Mouse (Mus musculus) lung, embryonic 15.5 days (tissue): ENCODE data around the gene Ssr2. TPM values are rescaled to one million over a fixed set of nuclear protein-coding genes. Genes with fewer than 3 reads are reported as not detected.

Source experiments
- ATAC-seq: fragments of 200-750 bp; cut with Nextera tagmentation; 2 replicates; pipeline ENCODE4 v1.8.0; 2017; ENCODE audit warnings: moderate number of reproducible peaks, borderline replicate concordance; ENCODE audit not compliant: low FRiP score, low TSS enrichment; ENCODE audit errors: extremely low read depth
- H3K27ac ChIP-seq: fragments of 300-500 bp; sonication (generic); 2 replicates; pipeline ENCODE4 v1.5.1; 2015; ENCODE audit warnings: moderate library complexity, mild to moderate bottlenecking, inconsistent platforms
- H3K27me3 ChIP-seq: fragments of 300-500 bp; sonication (generic); 2 replicates; pipeline ENCODE4 v1.6.1; 2015; ENCODE audit warnings: inconsistent platforms
- H3K36me3 ChIP-seq: fragments of 300-500 bp; sonication (generic); 2 replicates; pipeline ENCODE4 v1.6.1; 2015; ENCODE audit warnings: inconsistent platforms
- H3K4me1 ChIP-seq: fragments of 300-500 bp; sonication (generic); 2 replicates; pipeline ENCODE4 v1.6.1; 2015; ENCODE audit warnings: inconsistent platforms
- H3K4me2 ChIP-seq: fragments of 300-500 bp; sonication (generic); 2 replicates; pipeline ENCODE4 v1.6.1; 2015; ENCODE audit warnings: inconsistent platforms, mild to moderate bottlenecking, moderate library complexity
- H3K4me3 ChIP-seq: fragments of 300-500 bp; sonication (generic); 2 replicates; pipeline ENCODE4 v1.5.1; 2015; ENCODE audit warnings: mild to moderate bottlenecking, inconsistent platforms
- H3K9ac ChIP-seq: fragments of 300-500 bp; sonication (generic); 2 replicates; pipeline ENCODE4 v1.6.1; 2015; ENCODE audit warnings: inconsistent platforms
- H3K9me3 ChIP-seq: fragments of 300-500 bp; sonication (generic); 2 replicates; pipeline ENCODE4 v1.6.1; 2016; ENCODE audit warnings: inconsistent platforms
- WGBS: fragments of 180-500 bp; shearing (Covaris S2); methylation state at CpG from one replicate; pipeline ENCODE4 v1.1.7; 2015; 5-methylcytosine and 5-hydroxymethylcytosine counted together
- polyA plus RNA-seq: library from polyadenylated mRNA; unstranded; fragments of >200 nt; fragmentation: Nextera tagmentation; extraction: Ambion mirVana; gene quantifications from 2 replicates; pipeline ENCODE4 v1.2.1, GENCODE M21; 2015

Ssr2 gene
- polyA plus RNA-seq, 1 experiment from 2014 or later: 290 TPM

DNA sequence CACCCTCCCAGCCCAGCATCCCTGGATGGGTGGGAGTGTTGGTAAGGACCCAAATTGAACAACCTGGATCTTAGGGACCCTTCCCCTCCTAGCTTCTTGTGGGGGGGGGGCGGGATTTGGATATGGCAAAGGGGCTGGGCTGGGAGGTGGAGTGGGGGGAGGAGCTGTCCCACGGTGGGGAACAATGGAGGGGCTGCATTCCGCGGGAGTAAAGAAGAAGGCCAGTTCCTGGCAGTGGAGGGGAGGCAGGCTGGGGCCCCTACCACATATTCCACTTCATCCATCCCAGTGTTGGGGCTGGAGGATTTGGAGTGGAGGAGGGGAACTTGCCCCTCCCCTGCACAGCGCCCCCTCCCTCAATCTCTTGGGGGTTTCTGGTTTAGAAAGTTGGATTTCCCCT lies 42.0 kb upstream of the Ssr2 start:
- 0% methylated on average over 2 of the region's 5 CpGs for WGBS
- Histone ChIP-seq H3K4me2 (peak overlapping the region; percentile 87), H3K27me3 (no peaks in the 10 kb centered on the region), H3K9me3 (no peaks in the 10 kb centered on the region), H3K4me1 (peaks cover 68% of the 10 kb centered on the region), H3K27ac (peak overlapping the region; percentile 96), H3K36me3 (peaks cover 29% of the 10 kb centered on the region), H3K4me3 (peak overlapping the region; percentile 89), H3K9ac (peak overlapping the region; percentile 96)
- no peak for ATAC-seq

DNA sequence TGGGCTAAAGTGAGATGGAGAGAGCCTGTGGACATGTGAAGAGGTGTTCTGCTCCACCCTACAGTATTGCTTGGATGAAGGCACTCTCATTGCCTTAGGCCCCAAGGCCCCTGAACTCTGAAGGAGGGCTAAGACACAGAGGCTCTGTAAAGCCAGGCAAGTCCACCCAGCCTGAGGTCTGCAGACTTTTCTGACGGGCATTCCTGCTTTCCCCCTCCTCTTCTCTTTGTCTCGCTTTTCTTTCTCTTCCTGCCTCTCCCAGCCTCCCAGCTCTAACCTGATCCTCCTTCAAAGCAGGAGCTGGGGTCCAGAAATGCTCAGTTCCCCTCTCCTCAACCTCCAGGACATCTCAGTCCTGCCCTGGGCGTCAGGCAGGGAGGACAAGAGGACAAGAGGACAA lies 40.7 kb upstream of the Ssr2 start:
- Histone ChIP-seq H3K4me1 (peaks cover 64% of the 10 kb centered on the region), H3K36me3 (peaks cover 37% of the 10 kb centered on the region), H3K27me3 (no peaks in the 10 kb centered on the region), H3K9ac (peak overlapping the region; percentile 96), H3K4me2 (peak overlapping the region; percentile 87), H3K4me3 (peak overlapping the region; percentile 89), H3K9me3 (no peaks in the 10 kb centered on the region), H3K27ac (no peak overlapping the region)
- ATAC-seq: no peak
- 14% methylated on average over 3 of the region's 3 CpGs for WGBS

DNA sequence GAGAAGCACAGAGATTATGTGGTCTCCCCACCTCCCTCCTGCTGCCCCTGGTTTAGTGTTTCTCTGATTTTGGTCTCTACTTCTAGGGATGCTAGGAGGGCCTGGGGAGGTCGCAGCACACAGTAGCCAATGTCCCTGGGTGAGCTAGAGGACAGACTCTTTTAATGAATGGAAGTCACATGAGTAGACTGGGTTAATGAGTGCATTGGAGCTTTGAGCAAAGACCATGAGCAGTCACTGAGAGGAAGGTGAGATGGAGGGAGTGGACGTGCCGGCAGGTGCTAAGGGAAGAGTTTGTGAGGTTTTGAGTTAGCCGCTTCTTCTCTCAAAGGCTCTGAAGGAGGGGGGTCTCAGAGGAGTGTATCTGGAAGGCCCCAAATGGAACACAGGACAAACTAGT lies 40.1 kb upstream of the Ssr2 start:
- peak overlapping the region; percentile 96; the same call in 1 of the 2 replicates for H3K9ac ChIP-seq
- H3K27me3 ChIP-seq: no peaks in the 10 kb centered on the region
- peaks cover 42% of the 10 kb centered on the region for H3K36me3 ChIP-seq
- 40% methylated on average over 4 of the region's 4 CpGs for WGBS
- 0 out of 2 replicates have a peak overlapping the region, but pooled peaks have one; percentile 73 for H3K27ac ChIP-seq
- no peak for ATAC-seq
- H3K4me1 ChIP-seq: peaks cover 64% of the 10 kb centered on the region
- H3K4me2 ChIP-seq: peak overlapping the region; percentile 87
- H3K9me3 ChIP-seq: no peaks in the 10 kb centered on the region
- peak overlapping the region; percentile 89 for H3K4me3 ChIP-seq

DNA sequence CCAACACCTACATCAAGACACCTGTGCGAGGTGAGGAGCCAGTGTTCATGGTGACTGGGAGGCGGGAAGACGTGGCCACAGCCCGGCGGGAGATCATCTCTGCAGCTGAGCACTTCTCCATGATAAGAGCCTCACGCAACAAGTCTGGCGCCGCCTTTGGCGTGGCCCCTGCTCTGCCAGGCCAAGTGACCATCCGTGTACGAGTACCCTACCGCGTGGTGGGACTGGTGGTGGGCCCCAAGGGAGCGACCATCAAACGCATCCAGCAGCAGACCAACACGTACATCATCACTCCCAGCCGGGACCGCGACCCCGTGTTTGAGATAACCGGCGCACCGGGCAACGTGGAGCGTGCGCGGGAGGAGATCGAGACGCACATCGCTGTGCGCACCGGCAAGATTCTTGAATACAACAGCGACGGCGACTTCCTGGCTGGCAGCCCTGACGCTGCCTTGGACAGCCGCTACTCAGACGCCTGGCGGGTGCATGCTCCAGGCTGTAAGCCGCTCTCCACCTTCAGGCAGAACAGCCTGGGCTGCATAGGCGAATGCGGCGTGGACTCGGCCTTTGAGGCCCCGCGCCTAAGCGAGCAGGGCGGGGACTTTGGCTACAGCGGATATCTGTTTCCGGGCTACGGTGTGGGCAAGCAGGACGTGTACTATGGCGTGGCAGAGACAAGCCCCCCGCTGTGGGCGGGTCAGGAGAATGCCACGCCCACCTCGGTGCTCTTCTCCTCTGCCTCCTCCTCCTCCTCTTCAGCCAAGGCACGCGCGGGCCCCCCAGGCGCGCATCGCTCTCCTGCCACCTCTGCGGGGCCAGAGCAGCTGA lies 39.4 kb upstream of the Ssr2 start:
- H3K4me1 ChIP-seq: peaks cover 66% of the 10 kb centered on the region
- H3K36me3 ChIP-seq: peaks cover 45% of the 10 kb centered on the region
- peak overlapping the region; percentile 87 for H3K4me2 ChIP-seq
- H3K27ac ChIP-seq: peak overlapping the region; percentile 73
- no peaks in the 10 kb centered on the region for H3K27me3 ChIP-seq
- ATAC-seq: peak; percentile 56
- H3K4me3 ChIP-seq: peak overlapping the region; percentile 89
- no peaks in the 10 kb centered on the region for H3K9me3 ChIP-seq
- WGBS: 3% methylated on average over 58 of the region's 64 CpGs
- peak overlapping the region; percentile 26; the same call in 1 of the 2 replicates for H3K9ac ChIP-seq

DNA sequence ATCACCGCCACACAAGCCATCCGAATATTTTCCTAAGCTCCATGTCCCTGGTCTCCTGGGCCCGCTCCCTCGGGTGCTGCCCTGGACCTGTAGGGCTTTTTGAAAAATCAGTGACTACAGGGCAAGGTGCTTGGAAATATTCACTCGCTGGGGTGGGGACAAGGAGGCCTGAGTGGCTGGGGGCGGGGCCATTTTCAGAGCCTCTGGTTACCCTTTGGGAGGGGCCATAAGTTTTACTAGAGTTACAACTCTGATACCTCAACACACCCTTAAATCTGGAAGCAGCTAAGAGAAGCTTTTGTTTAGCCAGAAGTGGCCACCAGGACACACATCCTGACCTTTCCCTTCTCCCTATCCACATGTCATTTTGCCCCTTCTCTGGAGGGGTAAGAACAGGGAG lies 38.5 kb upstream of the Ssr2 start:
- H3K27me3 ChIP-seq: no peaks in the 10 kb centered on the region
- ATAC-seq: no peak
- no peak overlapping the region for H3K9ac ChIP-seq
- H3K36me3 ChIP-seq: peaks cover 45% of the 10 kb centered on the region
- peak overlapping the region; percentile 89; the same call in 1 of the 2 replicates for H3K4me3 ChIP-seq
- H3K9me3 ChIP-seq: no peaks in the 10 kb centered on the region
- peak overlapping the region; percentile 87; the same call in 1 of the 2 replicates for H3K4me2 ChIP-seq
- 50% methylated on average over 6 of the region's 6 CpGs for WGBS
- peak overlapping the region; percentile 73; the same call in 1 of the 2 replicates for H3K27ac ChIP-seq
- peaks cover 66% of the 10 kb centered on the region for H3K4me1 ChIP-seq

DNA sequence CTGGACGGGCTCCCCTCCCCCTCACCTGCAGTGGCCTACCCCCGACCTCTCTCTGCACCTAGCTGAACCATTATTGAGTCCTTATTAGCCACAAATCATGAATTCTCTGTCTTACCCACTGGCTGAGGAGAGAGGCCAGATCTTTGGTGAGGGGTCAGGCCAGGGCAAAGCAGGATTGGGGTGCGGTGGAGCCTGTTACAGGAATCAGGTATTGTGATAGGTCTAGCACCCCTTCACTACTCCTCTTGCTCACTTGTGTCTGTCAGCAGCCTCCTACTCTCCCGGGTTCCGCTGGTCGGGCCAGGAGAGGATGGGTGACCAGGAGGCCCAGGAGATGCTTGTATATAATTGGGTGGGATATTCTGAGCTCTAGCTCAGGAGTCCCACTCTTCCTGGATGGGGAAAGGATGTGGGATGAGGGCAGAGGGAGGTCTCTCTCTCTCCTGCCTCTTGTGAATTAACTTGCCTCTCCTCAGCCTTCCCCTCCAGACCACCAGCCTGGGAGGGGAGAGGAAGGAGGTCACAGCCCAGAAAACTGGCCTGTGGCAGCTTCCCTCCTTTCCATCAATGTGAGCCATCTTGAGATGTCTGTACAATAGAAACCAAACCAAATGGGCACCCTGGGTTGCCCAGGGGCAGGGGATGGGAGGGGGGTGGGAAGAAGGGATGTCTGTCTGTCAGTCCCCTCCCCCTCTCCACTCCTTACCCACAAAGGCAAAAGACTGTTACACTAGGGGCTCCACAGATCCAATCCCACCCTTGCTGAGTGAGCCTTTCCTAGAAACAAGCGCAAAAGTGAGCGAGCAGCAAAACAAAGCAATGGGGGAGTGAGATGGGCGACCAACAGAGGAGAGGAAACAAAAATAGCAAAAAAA lies 37.2 kb upstream of the Ssr2 start:
- Histone ChIP-seq H3K4me2 (no peak overlapping the region), H3K4me3 (no peak overlapping the region), H3K4me1 (peaks cover 66% of the 10 kb centered on the region), H3K9ac (0 out of 2 replicates have a peak overlapping the region, but pooled peaks have one; percentile 7), H3K9me3 (no peaks in the 10 kb centered on the region), H3K36me3 (peaks cover 45% of the 10 kb centered on the region), H3K27ac (peak overlapping the region; percentile 29; the same call in 1 of the 2 replicates), H3K27me3 (no peaks in the 10 kb centered on the region)
- WGBS: 54% methylated on average over 9 of the region's 9 CpGs
- no peak for ATAC-seq

DNA sequence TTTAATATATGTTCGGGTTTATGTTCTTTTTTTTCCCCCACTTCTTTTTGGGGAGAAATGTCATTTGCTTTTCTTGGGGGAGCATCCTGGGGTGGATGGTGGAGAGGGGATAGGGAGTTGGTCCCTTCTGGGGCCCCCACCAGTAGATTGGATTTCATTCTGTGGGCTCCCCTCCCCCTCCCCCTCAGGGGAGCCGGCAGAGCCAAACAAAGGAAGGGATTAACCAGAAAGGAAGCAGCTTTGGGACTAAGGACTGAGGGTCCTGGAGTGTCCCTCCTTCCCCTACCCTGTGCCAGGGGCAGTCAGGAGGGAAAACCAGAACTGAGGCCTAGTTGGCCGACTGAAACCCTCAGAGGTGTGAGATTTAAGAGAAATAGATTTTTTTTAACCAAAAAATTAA lies 36.3 kb upstream of the Ssr2 start:
- Histone ChIP-seq H3K36me3 (peaks cover 45% of the 10 kb centered on the region), H3K9me3 (no peaks in the 10 kb centered on the region), H3K4me3 (no peak overlapping the region), H3K4me2 (no peak overlapping the region), H3K27ac (no peak overlapping the region), H3K4me1 (peaks cover 58% of the 10 kb centered on the region), H3K27me3 (no peaks in the 10 kb centered on the region), H3K9ac (no peak overlapping the region)
- no peak for ATAC-seq
- WGBS: 33% methylated on average over 2 of the region's 3 CpGs

DNA sequence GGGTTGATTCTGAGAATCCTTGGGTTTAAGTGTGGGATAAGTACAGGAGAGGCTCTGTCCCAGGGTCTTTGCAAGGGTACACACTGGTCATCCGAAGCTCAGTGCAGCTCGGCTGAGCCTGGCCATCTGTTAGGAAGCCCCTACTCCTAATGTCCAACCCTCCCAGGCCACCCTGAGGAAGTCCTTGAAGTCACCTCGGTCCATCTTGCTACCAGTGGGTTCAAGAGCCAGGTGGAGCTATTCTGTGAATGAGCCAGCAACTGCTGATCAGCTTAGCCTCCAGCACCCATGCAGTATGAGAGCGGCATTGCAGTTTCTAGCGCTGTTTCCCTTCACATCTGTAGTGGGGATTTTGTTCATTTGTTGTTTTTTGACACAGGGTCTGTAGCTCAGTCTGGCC lies 35.6 kb upstream of the Ssr2 start:
- H3K9ac ChIP-seq: peak overlapping the region; percentile 9; the same call in 1 of the 2 replicates
- no peak overlapping the region; the same call in 1 of the 2 replicates for H3K27ac ChIP-seq
- no peak for ATAC-seq
- peaks cover 51% of the 10 kb centered on the region for H3K4me1 ChIP-seq
- H3K27me3 ChIP-seq: no peaks in the 10 kb centered on the region
- no peak overlapping the region for H3K4me3 ChIP-seq
- no peaks in the 10 kb centered on the region for H3K9me3 ChIP-seq
- peaks cover 45% of the 10 kb centered on the region for H3K36me3 ChIP-seq
- WGBS: 60% methylated on average over 5 of the region's 5 CpGs
- H3K4me2 ChIP-seq: no peak overlapping the region

DNA sequence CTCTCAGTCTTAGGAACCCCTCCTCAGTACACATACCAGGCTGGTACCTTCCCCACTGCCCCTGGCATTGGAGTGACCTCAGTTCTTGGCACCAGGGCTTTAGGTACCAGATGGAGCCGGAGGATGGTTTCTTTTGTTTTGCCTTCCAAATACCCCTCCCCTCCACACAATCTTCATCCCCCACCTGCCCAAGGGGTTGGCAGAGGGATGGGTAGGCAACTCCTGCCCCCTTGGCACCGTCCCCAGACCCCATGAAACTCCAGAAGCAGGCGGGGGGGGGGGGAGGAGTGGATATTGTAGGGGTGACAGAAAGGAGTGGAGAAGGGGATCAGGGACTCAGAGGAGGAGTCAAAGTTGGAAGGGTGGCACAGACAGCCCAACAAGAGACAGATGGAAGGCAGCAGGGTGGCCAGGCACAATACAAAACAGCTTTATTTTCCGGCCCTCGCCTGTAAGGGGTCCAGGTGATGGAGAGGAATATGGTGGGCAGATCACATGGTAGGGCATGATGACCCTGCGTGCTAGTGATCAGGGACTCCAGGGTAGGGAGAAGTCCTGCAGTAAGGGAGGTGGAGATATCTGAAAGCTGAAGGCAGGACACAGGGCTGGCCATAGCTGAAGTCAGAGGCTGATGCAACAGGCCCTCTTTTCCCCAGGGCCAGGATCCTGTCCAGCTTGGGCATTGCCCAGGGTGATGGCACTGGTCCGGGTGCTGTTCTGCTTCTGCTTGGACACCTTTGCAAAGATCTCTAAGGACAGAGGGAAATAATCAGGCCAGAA lies 33.9 kb upstream of the Ssr2 start:
- Histone ChIP-seq H3K4me1 (peaks cover 38% of the 10 kb centered on the region), H3K36me3 (peaks cover 35% of the 10 kb centered on the region), H3K4me3 (no peak overlapping the region), H3K9me3 (no peaks in the 10 kb centered on the region), H3K9ac (no peak overlapping the region), H3K4me2 (no peak overlapping the region), H3K27ac (no peak overlapping the region), H3K27me3 (no peaks in the 10 kb centered on the region)
- 63% methylated on average over 7 of the region's 7 CpGs for WGBS
- ATAC-seq: no peak

DNA sequence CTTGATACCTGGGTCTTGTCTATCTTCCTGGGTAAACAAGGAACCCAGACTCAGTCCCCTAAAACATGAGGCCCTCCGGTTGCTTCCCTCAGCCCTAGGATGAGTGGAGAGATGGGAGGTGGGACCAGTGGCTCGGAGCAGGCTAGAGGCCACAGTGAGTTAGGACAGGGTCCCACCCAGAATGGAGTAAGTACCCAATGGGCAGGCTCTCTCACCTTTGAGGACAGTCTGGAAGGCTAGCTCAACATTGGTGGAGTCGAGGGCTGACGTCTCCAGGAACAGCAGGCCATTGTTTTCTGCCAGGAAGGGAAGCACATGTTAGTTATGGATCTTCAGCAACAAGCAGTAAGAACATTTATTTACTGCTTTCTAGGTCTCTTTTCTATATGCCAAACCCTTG lies 33.2 kb upstream of the Ssr2 start:
- ATAC-seq: no peak
- Histone ChIP-seq H3K4me2 (no peak overlapping the region), H3K27me3 (no peaks in the 10 kb centered on the region), H3K4me3 (no peak overlapping the region), H3K9me3 (no peaks in the 10 kb centered on the region), H3K4me1 (peaks cover 35% of the 10 kb centered on the region), H3K9ac (no peak overlapping the region), H3K36me3 (peaks cover 28% of the 10 kb centered on the region), H3K27ac (no peak overlapping the region)
- WGBS: 55% methylated on average over 4 of the region's 4 CpGs

DNA sequence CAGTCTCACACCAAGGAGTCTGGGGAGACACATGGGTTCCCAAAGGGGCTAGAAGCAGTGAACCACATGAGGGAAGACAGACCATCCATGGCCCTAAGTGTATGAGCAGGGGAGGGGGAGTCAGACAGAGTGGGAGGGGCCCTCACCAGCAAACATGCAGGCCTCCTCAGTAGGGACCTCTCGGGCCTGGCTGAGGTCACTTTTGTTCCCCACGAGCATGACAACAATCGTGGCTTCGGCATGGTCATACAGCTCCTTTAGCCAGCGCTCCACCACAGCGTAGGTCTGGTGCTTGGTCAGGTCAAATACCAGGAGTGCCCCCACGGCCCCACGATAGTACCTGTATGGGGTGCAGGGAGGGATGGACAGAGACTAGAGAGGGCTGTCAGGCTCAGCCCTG lies 32.5 kb upstream of the Ssr2 start:
- Histone ChIP-seq H3K36me3 (peaks cover 21% of the 10 kb centered on the region), H3K9me3 (no peaks in the 10 kb centered on the region), H3K4me2 (no peak overlapping the region), H3K4me3 (no peak overlapping the region), H3K4me1 (peaks cover 31% of the 10 kb centered on the region), H3K9ac (no peak overlapping the region), H3K27ac (no peak overlapping the region), H3K27me3 (no peaks in the 10 kb centered on the region)
- ATAC-seq: no peak
- WGBS: 75% methylated on average over 8 of the region's 8 CpGs
